Mouse (Mus musculus) olfactory bulb, adult 2 months (tissue): ENCODE results near the gene Ptpdc1.

ENCODE experiments used
- CTCF ChIP-seq: fragments of 200-500 bp; IDR thresholded peaks from 2 replicates; pipeline ENCODE4 v1.5.1; 2012; ENCODE audit warnings: low read depth, mild to moderate bottlenecking, low read length, moderate library complexity; ENCODE audit not compliant: insufficient read depth
- POLR2A ChIP-seq: fragments of 200-500 bp; IDR thresholded peaks from 2 replicates; pipeline ENCODE4 v1.6.1; 2012; ENCODE audit warnings: mild to moderate bottlenecking, low read depth, low read length, moderate library complexity; ENCODE audit not compliant: insufficient read depth

DNA sequence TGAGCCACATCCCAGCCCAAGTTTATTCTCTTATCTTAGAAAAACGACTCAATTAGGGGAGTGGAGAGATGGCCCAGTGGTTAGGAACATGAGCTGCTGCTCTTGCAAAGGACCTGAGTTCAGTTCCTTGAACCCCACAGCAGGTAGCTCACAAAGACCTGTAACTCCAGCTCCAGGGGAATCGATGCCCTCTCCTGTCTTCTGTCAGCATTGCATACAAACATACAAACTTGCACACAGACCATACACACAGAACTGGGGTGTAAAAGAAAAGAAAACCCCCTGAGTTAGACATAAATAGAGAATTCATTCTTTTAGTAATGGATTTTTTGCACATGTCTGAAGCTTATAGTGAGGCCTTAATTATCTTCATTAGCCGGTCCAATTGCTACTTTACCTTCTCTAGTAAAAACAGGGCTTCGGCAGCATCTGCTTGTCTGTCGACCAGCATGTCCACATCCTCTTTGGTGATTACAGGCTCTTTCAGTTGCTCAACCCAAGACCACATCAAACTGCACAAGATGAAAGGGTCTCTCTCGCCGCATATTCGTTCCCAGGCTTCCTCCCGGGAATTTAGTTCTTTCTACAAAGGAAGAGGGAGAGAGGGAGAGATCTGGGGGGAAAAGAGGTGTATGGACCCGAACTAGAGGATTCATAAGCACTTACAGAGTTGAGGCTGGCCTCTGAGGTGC lies 42.6 kb downstream of the Ptpdc1 start:
- TF ChIP-seq CTCF (no peak), POLR2A (no peak)
